Comparison of ENCODE assay signal across 14 mouse cellular contexts in the genomic region with DNA sequence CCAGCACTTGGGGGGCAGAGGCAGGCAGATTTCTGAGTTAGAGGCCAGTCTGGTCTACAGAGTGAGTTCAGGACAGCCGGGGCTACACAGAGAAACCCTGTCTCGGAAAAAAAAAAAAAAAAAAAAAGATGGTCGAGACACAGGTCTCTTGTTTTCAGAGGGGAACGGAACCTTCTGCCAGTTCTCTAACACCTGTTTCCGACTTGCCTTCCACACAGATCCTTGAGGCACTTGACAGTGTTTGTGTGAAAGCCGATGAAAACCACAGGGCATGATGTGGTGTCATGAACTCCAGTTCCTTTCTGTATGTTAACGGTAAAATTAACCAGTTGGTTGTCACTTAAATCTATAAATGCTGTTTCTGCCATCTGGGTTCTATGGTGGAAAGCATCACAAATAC. TPM values are rescaled to one million over a fixed set of nuclear protein-coding genes. Genes with fewer than 3 reads are reported as not detected.
A peak's percentile ranks its signal among the peaks of the same experiment; 100 is the strongest.
DNase-seq lines count a peak whose midpoint lies in the region; ATAC-seq and TF ChIP-seq lines count a peak whose summit lies in the region.
"Had no signal": no experiment of that assay in that cellular context is flagged by ENCODE, and none has a peak within 500 bp of the region (broad histone marks: within the 10 kb centered on the region; RNA-seq: fewer than 3 reads in every experiment).

No protein-coding gene starts in this region.

- DNase-seq in T-cell, adult 2 months (ENCODE audit: low spot score), result peak; percentile 74
- peak; percentile 66 to 72 for DNase-seq in thymus, postnatal 10 days (ENCODE audit: low spot score in 2 of 2)
- DNase-seq in ovary, postnatal 14 days (ENCODE audit: low spot score), result no peak
- DNase-seq in layer of hippocampus, adult 18-20 months (ENCODE audit: low spot score in 2 of 2), result no peak
- no peak for DNase-seq in kidney, adult 2 months
- DNase-seq: cerebellum, adult 11-12 months; heart, postnatal 36 days; lung, embryonic 14.5 days had no signal

- peaks cover 2% of the 10 kb centered on the region for H3K36me3 ChIP-seq in heart, embryonic 16.5 days (ENCODE audit: control insufficient read depth, insufficient read depth)
- H3K36me3 ChIP-seq in heart, embryonic 12.5 days, result peaks cover 6% of the 10 kb centered on the region; the same call in 1 of the 2 replicates
- peaks cover 47% of the 10 kb centered on the region for H3K36me3 ChIP-seq in megakaryocyte, embryonic 14.5 days (replicated peaks; ENCODE audit: low read length)
- H3K36me3 ChIP-seq in kidney, adult 2 months (ENCODE audit: control insufficient read depth, insufficient read depth, low read length), result no peaks in the 10 kb centered on the region; the same call in 1 of the 2 replicates
- H3K36me3 ChIP-seq: embryonic facial prominence, embryonic 15.5 days; midbrain, embryonic 12.5 days had no signal

- peaks cover 21% of the 10 kb centered on the region for H3K4me1 ChIP-seq in heart, embryonic 16.5 days (ENCODE audit: control insufficient read depth, insufficient read depth, low read length)
- H3K4me1 ChIP-seq in heart, embryonic 12.5 days (replicated peaks), result peaks cover 20% of the 10 kb centered on the region
- H3K4me1 ChIP-seq in megakaryocyte, embryonic 14.5 days, result peaks cover 88% of the 10 kb centered on the region
- H3K4me1 ChIP-seq in kidney, adult 2 months (ENCODE audit: control insufficient read depth, insufficient read depth, low read length), result peaks cover 11% of the 10 kb centered on the region

- H3K9ac ChIP-seq in heart, embryonic 16.5 days (ENCODE audit: low read length), result no peak overlapping the region
- no peak overlapping the region for H3K9ac ChIP-seq in heart, embryonic 12.5 days
- H3K9ac ChIP-seq: embryonic facial prominence, embryonic 15.5 days; forebrain, embryonic 12.5 days; lung, embryonic 14.5 days; midbrain, embryonic 12.5 days had no signal

- 69% methylated on average over 7 of the region's 7 CpGs for WGBS in heart, embryonic 16.5 days
- 83% methylated on average over 7 of the region's 7 CpGs for WGBS in heart, embryonic 12.5 days
- 81% methylated on average over 7 of the region's 7 CpGs for WGBS in kidney, adult 2 months

- no peak for TF ChIP-seq CTCF in kidney, adult 2 months (conservative IDR thresholded peaks at IDR 0.05; ENCODE audit: insufficient read depth, insufficient read length, low read depth, low read length)

- no peaks in the 10 kb centered on the region for H3K9me3 ChIP-seq in heart, embryonic 16.5 days (replicated peaks; ENCODE audit: control insufficient read depth, low read length)
- H3K9me3 ChIP-seq in heart, embryonic 12.5 days (replicated peaks), result no peaks in the 10 kb centered on the region
- no peaks in the 10 kb centered on the region for H3K9me3 ChIP-seq in megakaryocyte, embryonic 14.5 days
- H3K9me3 ChIP-seq: embryonic facial prominence, embryonic 15.5 days; forebrain, embryonic 12.5 days; midbrain, embryonic 12.5 days had no signal

- no peak for TF ChIP-seq POLR2A in kidney, adult 2 months (IDR thresholded peaks at IDR 0.05; ENCODE audit: low read depth, low read length)

- H3K4me3 ChIP-seq in heart, embryonic 16.5 days (ENCODE audit: low read length), result no peak overlapping the region
- H3K4me3 ChIP-seq in heart, embryonic 12.5 days, result no peak overlapping the region
- peak overlapping the region; percentile 23 for H3K4me3 ChIP-seq in megakaryocyte, embryonic 14.5 days (replicated peaks)
- no peak overlapping the region for H3K4me3 ChIP-seq in kidney, adult 2 months (ENCODE audit: insufficient read depth, low read depth, low read length)
- H3K4me3 ChIP-seq: embryonic facial prominence, embryonic 15.5 days; forebrain, embryonic 12.5 days; midbrain, embryonic 12.5 days had no signal

- H3K4me2 ChIP-seq in heart, embryonic 16.5 days (ENCODE audit: low read depth, low read length), result no peak overlapping the region
- no peak overlapping the region for H3K4me2 ChIP-seq in heart, embryonic 12.5 days
- H3K4me2 ChIP-seq: embryonic facial prominence, embryonic 15.5 days; forebrain, embryonic 12.5 days; lung, embryonic 14.5 days; midbrain, embryonic 12.5 days had no signal

- ATAC-seq in heart, embryonic 16.5 days (replicated peaks; ENCODE audit: extremely low read depth, insufficient read depth, low FRiP score), result no peak
- ATAC-seq in heart, embryonic 12.5 days (ENCODE audit: insufficient number of reproducible peaks, low FRiP score), result no peak

- no peaks in the 10 kb centered on the region for H3K27me3 ChIP-seq in heart, embryonic 16.5 days (ENCODE audit: control insufficient read depth, insufficient read depth, low read length)
- H3K27me3 ChIP-seq in heart, embryonic 12.5 days (replicated peaks), result no peaks in the 10 kb centered on the region
- H3K27me3 ChIP-seq in megakaryocyte, embryonic 14.5 days (replicated peaks), result no peaks in the 10 kb centered on the region
- H3K27me3 ChIP-seq in kidney, adult 2 months (replicated peaks; ENCODE audit: control insufficient read depth, insufficient read depth, low read length), result no peaks in the 10 kb centered on the region
- H3K27me3 ChIP-seq: embryonic facial prominence, embryonic 15.5 days; forebrain, embryonic 12.5 days; midbrain, embryonic 12.5 days had no signal

- peak overlapping the region; percentile 59 for H3K27ac ChIP-seq in heart, embryonic 16.5 days (ENCODE audit: low read length)
- H3K27ac ChIP-seq in heart, embryonic 12.5 days (ENCODE audit: poor library complexity, severe bottlenecking), result no peak overlapping the region
- H3K27ac ChIP-seq in kidney, adult 2 months (ENCODE audit: insufficient read depth, low read depth, low read length), result no peak overlapping the region
- H3K27ac ChIP-seq: embryonic facial prominence, embryonic 15.5 days; forebrain, embryonic 12.5 days; midbrain, embryonic 12.5 days had no signal

RNA-seq across cellular contexts. Expression of gene Tapt1, which starts 6.0 kb away (rescaled TPM):
- polyA plus RNA-seq in heart, embryonic 16.5 days (2015; fragmentation: Nextera tagmentation; extraction: Ambion mirVana), result 27.4 and 29.5 TPM in 2 replicates
- polyA plus RNA-seq in heart, embryonic 12.5 days (2016; fragmentation: Nextera tagmentation; extraction: Ambion mirVana), result 28.3 and 32.6 TPM in 2 replicates
- 4.2 TPM in 1 of 2 replicates, not detected in the other for polyA plus RNA-seq in megakaryocyte, embryonic 14.5 days (2012; ENCODE audit: insufficient read depth, low replicate concordance)
- 10 to 100 TPM; 41.2 to 43.8 TPM for total RNA-seq in layer of hippocampus, adult 18-20 months (2021)
- polyA plus RNA-seq in kidney, adult 2 months (2012; rRNA removed), result 23.6 and 29.0 TPM in 2 replicates

Comparison
In these comparisons a context has a peak if more than half of its experiments do, and no peak if none do; other contexts are left out.
1. DNase-seq: peak in T-cell, adult 2 months (single experiment) and thymus, postnatal 10 days (2 of 2); none in ovary, postnatal 14 days (single experiment), layer of hippocampus, adult 18-20 months (0 of 2) and kidney, adult 2 months (single experiment).